Mouse (Mus musculus) 3T3-L1 (cell line): ENCODE measurements around the gene Fam71e2.
"Not testable (repeated sequence)": the region's sequence is repeated elsewhere in the genome, so short reads cannot be mapped to it uniquely, and the experiment has no call there.

Source experiments
- DNase-seq: peaks from one replicate; pipeline ENCODE4 v3.0.0-alpha.2; 2015; ENCODE audit warnings: low read depth, low spot score

Fam71e2 gene

GRCm38 (mm10) chr7:4771202-4771601 lies at the start of gene Fam71e2:
Fam71e2 (minus strand) TSS chr7:4771302.
- no peak for DNase-seq

GRCm38 (mm10) chr7:4816559-4816958 lies 45.5 kb upstream of the Fam71e2 start:
- DNase-seq, result no peak

GRCm38 (mm10) chr7:4813105-4813791 lies 42.1 kb upstream of the Fam71e2 start:
- DNase-seq, result no peak

GRCm38 (mm10) chr7:4812303-4813104 lies 41.4 kb upstream of the Fam71e2 start, which contains the start of gene Ube2s:
Ube2s (minus strand) TSS chr7:4812590.
- DNase-seq, result peak; percentile 100

GRCm38 (mm10) chr7:4811842-4812302 lies 40.8 kb upstream of the Fam71e2 start:
- no peak for DNase-seq

GRCm38 (mm10) chr7:4811131-4811530 lies 40.0 kb upstream of the Fam71e2 start:
- not testable (repeated sequence) for DNase-seq

- peak; percentile 76 for DNase-seq
Measured at GRCm38 (mm10) chr7:4806716-4807115, 35.6 kb upstream of the Fam71e2 start.

- DNase-seq, result no peak
Measured at GRCm38 (mm10) chr7:4802247-4802646, 31.1 kb upstream of the Fam71e2 start.

GRCm38 (mm10) chr7:4795767-4796433 lies 24.8 kb upstream of the Fam71e2 start:
- DNase-seq, result peak; percentile 79

- DNase-seq, result no peak
Measured at GRCm38 (mm10) chr7:4794631-4795168, 23.6 kb upstream of the Fam71e2 start.

- DNase-seq, result no peak
Measured at GRCm38 (mm10) chr7:4793674-4794073, 22.6 kb upstream of the Fam71e2 start.

- not testable (repeated sequence) for DNase-seq
Measured at GRCm38 (mm10) chr7:4793248-4793647, 22.1 kb upstream of the Fam71e2 start.

GRCm38 (mm10) chr7:4792278-4793212 lies 21.4 kb upstream of the Fam71e2 start, which contains the start of gene Rpl28:
Rpl28 (plus strand) TSS chr7:4792874.
- DNase-seq, result peak; percentile 96

- no peak for DNase-seq
Measured at GRCm38 (mm10) chr7:4789436-4789935, 18.4 kb upstream of the Fam71e2 start, which contains the start of gene Tmem238. Tmem238 (minus strand) TSS chr7:4789656.

- no peak for DNase-seq
Measured at GRCm38 (mm10) chr7:4788499-4789435, 17.7 kb upstream of the Fam71e2 start.

- no peak for DNase-seq
Measured at GRCm38 (mm10) chr7:4783667-4784268, 12.7 kb upstream of the Fam71e2 start.

- DNase-seq, result no peak
Measured at GRCm38 (mm10) chr7:4782759-4783158, 11.7 kb upstream of the Fam71e2 start, which contains the start of the genes Il11 and Tmem190. Il11 (minus strand) TSS chr7:4782859. Tmem190 (plus strand) TSS chr7:4782937.

- DNase-seq, result no peak
Measured at GRCm38 (mm10) chr7:4782130-4782529, 11.0 kb upstream of the Fam71e2 start.

- DNase-seq, result no peak
Measured at GRCm38 (mm10) chr7:4779921-4780320, 8.8 kb upstream of the Fam71e2 start.
